ENCODE assay signal across 9 mouse cellular contexts in genomic region chr2:14823816-14824348, GRCm38 (mm10).
DNase-seq lines count a peak whose midpoint lies in the region; ATAC-seq and TF ChIP-seq lines count a peak whose summit lies in the region.
"Had no signal": no experiment of that assay in that cellular context is flagged by ENCODE, and none has a peak within 500 bp of the region (broad histone marks: within the 10 kb centered on the region; RNA-seq: fewer than 3 reads in every experiment).

No protein-coding gene starts in this region.

- WGBS in embryonic facial prominence, embryonic 15.5 days: 23% methylated on average over 11 of the region's 11 CpGs
- WGBS in heart, postnatal 0 days: 13% methylated on average over 11 of the region's 11 CpGs
- 16% methylated on average over 11 of the region's 11 CpGs for WGBS in lung, embryonic 15.5 days

- H3K4me2 ChIP-seq in embryonic facial prominence, embryonic 15.5 days (replicated peaks): peak overlapping the region; percentile 30
- peak overlapping the region; percentile 54 for H3K4me2 ChIP-seq in heart, postnatal 0 days (ENCODE audit: low read depth, low read length)
- H3K4me2 ChIP-seq in lung, embryonic 15.5 days: peak overlapping the region; percentile 48

- H3K27ac ChIP-seq in embryonic facial prominence, embryonic 15.5 days (replicated peaks): no peak overlapping the region
- H3K27ac ChIP-seq in heart, postnatal 0 days (ENCODE audit: low read depth): peak overlapping the region; percentile 92
- H3K27ac ChIP-seq in lung, embryonic 15.5 days: peak overlapping the region; percentile 88
- H3K27ac ChIP-seq: macrophage had no signal

- no peak overlapping the region; the same call in 1 of the 2 replicates for H3K4me3 ChIP-seq in embryonic facial prominence, embryonic 15.5 days (replicated peaks)
- H3K4me3 ChIP-seq in heart, postnatal 0 days (ENCODE audit: low read depth, low read length): peak overlapping the region; percentile 49
- peak overlapping the region; percentile 26 for H3K4me3 ChIP-seq in lung, embryonic 15.5 days

- H3K36me3 ChIP-seq in embryonic facial prominence, embryonic 15.5 days: no peaks in the 10 kb centered on the region
- no peaks in the 10 kb centered on the region for H3K36me3 ChIP-seq in heart, postnatal 0 days (replicated peaks; ENCODE audit: control insufficient read depth, insufficient read depth, low read length)
- no peaks in the 10 kb centered on the region for H3K36me3 ChIP-seq in lung, embryonic 15.5 days

- no peaks in the 10 kb centered on the region for H3K9me3 ChIP-seq in embryonic facial prominence, embryonic 15.5 days (replicated peaks)
- H3K9me3 ChIP-seq in heart, postnatal 0 days (replicated peaks; ENCODE audit: control insufficient read depth, low read length): no peaks in the 10 kb centered on the region
- no peaks in the 10 kb centered on the region for H3K9me3 ChIP-seq in lung, embryonic 15.5 days

- no peak overlapping the region for H3K9ac ChIP-seq in embryonic facial prominence, embryonic 15.5 days
- peak overlapping the region; percentile 55 for H3K9ac ChIP-seq in heart, postnatal 0 days (replicated peaks; ENCODE audit: low read depth, low read length)
- H3K9ac ChIP-seq in lung, embryonic 15.5 days: 0 out of 2 replicates have a peak overlapping the region, but pooled peaks have one; percentile 4

- H3K4me1 ChIP-seq in embryonic facial prominence, embryonic 15.5 days: peaks cover 5% of the 10 kb centered on the region
- peaks cover 12% of the 10 kb centered on the region; the same call in 1 of the 2 replicates for H3K4me1 ChIP-seq in heart, postnatal 0 days (ENCODE audit: control insufficient read depth, insufficient read depth)
- peaks cover 14% of the 10 kb centered on the region; the same call in 1 of the 2 replicates for H3K4me1 ChIP-seq in lung, embryonic 15.5 days

- ATAC-seq in embryonic facial prominence, embryonic 15.5 days (ENCODE audit: insufficient number of reproducible peaks, low FRiP score, low TSS enrichment, low read depth): no peak
- ATAC-seq in heart, postnatal 0 days (ENCODE audit: insufficient read depth, low read depth): peak; percentile 79
- ATAC-seq in lung, embryonic 15.5 days (ENCODE audit: borderline replicate concordance, extremely low read depth, low FRiP score, low TSS enrichment): peak; percentile 95

- intact Hi-C loops in gastrocnemius, postnatal 36 days (cut with DNase I): no loop called here

- TF ChIP-seq CTCF in heart, postnatal 0 days (IDR thresholded peaks at IDR 0.05; ENCODE audit: low read depth): no peak

- DNase-seq in gastrocnemius, postnatal 25 days: peak; percentile 6
- DNase-seq in gastrocnemius, postnatal 36 days: no peak
- DNase-seq in heart, postnatal 0 days (ENCODE audit: low spot score): peak; percentile 92
- DNase-seq in yolk sac, embryonic 10.5 days (ENCODE audit: low spot score): no peak
- DNase-seq in frontal cortex, postnatal 25 days (ENCODE audit: low spot score in 2 of 2): no peak
- no peak for DNase-seq in spleen, postnatal 10 days (ENCODE audit: low spot score in 2 of 2)

- TF ChIP-seq EP300 in heart, postnatal 0 days (IDR thresholded peaks at IDR 0.05; ENCODE audit: low read depth): no peak

- H3K27me3 ChIP-seq in embryonic facial prominence, embryonic 15.5 days: no peaks in the 10 kb centered on the region
- H3K27me3 ChIP-seq in heart, postnatal 0 days (ENCODE audit: control insufficient read depth, insufficient read depth, low read length): no peaks in the 10 kb centered on the region
- H3K27me3 ChIP-seq in lung, embryonic 15.5 days: no peaks in the 10 kb centered on the region

Comparison
In these comparisons a context has a peak if more than half of its experiments do, and no peak if none do; other contexts are left out.
1. DNase-seq: peak in gastrocnemius, postnatal 25 days (single experiment) and heart, postnatal 0 days (single experiment); none in gastrocnemius, postnatal 36 days (0 of 2), yolk sac, embryonic 10.5 days (single experiment), frontal cortex, postnatal 25 days (0 of 2) and spleen, postnatal 10 days (0 of 2).
2. Peak in every context shown above with its lines, with median percentiles within 50 percentile points of each other: H3K4me2 ChIP-seq.